Mouse (Mus musculus) WW6 (cell line): ENCODE measurements around the gene Irs2.

ENCODE experiments used
- DNase-seq: peaks from one replicate; pipeline ENCODE4 v3.0.0-alpha.2; 2013; ENCODE audit warnings: low read depth, low spot score

Gene Irs2

GRCm38 (mm10) chr8:10953346-10954053, 54.8 kb downstream of the Irs2 start:
- DNase-seq, result no peak

GRCm38 (mm10) chr8:10952706-10953105, 55.6 kb downstream of the Irs2 start:
- DNase-seq, result no peak

GRCm38 (mm10) chr8:10952235-10952634, 56.0 kb downstream of the Irs2 start:
- DNase-seq, result no peak

- DNase-seq, result no peak
These were observed 56.7 kb downstream of the Irs2 start for GRCm38 (mm10) chr8:10951567-10951966.

GRCm38 (mm10) chr8:10945939-10946740, 62.1 kb downstream of the Irs2 start:
- DNase-seq, result peak; percentile 43

- no peak for DNase-seq
These were observed 62.8 kb downstream of the Irs2 start for GRCm38 (mm10) chr8:10945490-10945889.

GRCm38 (mm10) chr8:10943314-10944060, 64.8 kb downstream of the Irs2 start:
- DNase-seq, result no peak

- DNase-seq, result no peak
These were observed 68.4 kb downstream of the Irs2 start for GRCm38 (mm10) chr8:10939883-10940282.

- DNase-seq, result no peak
These were observed 69.0 kb downstream of the Irs2 start for GRCm38 (mm10) chr8:10939210-10939782.

GRCm38 (mm10) chr8:10938284-10938683, 70.0 kb downstream of the Irs2 start:
- no peak for DNase-seq

- no peak for DNase-seq
These were observed 71.6 kb downstream of the Irs2 start for GRCm38 (mm10) chr8:10936646-10937045.

GRCm38 (mm10) chr8:10935231-10935630, 73.0 kb downstream of the Irs2 start:
- no peak for DNase-seq
